Mouse (Mus musculus) embryonic fibroblast, embryonic 13.5 days (primary cell): ENCODE data around the gene Grm6. TPM values are rescaled to one million over a fixed set of nuclear protein-coding genes. Genes with fewer than 3 reads are reported as not detected.

Source experiments
- H3K27ac ChIP-seq: 2 replicates; pipeline ENCODE4 v1.5.1; 2012; ENCODE audit warnings: low read length, control low read depth, inconsistent platforms; ENCODE audit not compliant: insufficient read depth
- H3K4me1 ChIP-seq: 2 replicates; pipeline ENCODE4 v1.6.1; 2011; ENCODE audit warnings: low read length; ENCODE audit not compliant: control insufficient read depth, insufficient read depth
- H3K4me3 ChIP-seq: 2 replicates; pipeline ENCODE4 v1.5.1; 2011; ENCODE audit warnings: mild to moderate bottlenecking, control low read depth, low read length; ENCODE audit not compliant: insufficient read depth
- CTCF ChIP-seq: IDR thresholded peaks from 2 replicates; pipeline ENCODE4 v1.5.1; 2011; ENCODE audit warnings: mild to moderate bottlenecking, control low read depth, low read length, moderate library complexity, borderline replicate concordance; ENCODE audit not compliant: insufficient read depth
- POLR2A ChIP-seq: IDR thresholded peaks from 2 replicates; pipeline ENCODE4 v1.6.1; 2011; ENCODE audit warnings: low read depth, mild to moderate bottlenecking, control low read depth, low read length, moderate library complexity
- polyA plus RNA-seq: library from polyadenylated mRNA; stranded (reverse); fragments of >200 nt; gene quantifications from 2 replicates; pipeline ENCODE4 v1.2.4, GENCODE M21; 2011; ENCODE audit warnings: low read depth; ENCODE audit not compliant: missing spikeins, insufficient read length

The Grm6 gene
- polyA plus RNA-seq: not detected in 2 replicates

DNA sequence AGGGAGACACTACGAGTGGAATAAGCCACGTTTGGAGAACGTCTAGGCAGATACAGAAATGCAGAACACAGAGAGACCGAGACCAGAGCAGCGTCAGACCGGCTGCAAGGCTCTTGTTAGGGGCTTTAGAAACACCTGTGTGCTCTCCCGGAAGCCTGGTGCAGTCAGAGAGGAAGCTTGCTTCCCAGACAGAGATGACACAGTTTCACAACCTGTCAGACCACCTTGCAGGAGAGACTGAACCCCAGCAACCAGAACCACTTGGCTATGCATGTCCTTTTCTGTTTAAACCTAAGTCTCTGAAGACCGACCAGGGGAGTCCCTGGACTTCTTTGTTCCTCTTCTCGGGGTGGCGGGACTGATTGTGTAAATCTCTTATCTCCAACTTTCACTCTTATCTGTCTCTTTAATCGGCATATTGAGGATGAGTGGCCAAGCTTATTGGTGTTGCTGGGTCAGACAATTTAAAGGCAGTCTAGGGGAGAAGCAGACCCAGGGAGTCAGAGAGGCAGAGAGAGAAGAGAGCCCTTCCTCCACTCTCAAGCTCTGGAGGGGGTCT is at the start of gene Grm6:
TSS of gene Grm6 (plus strand) at position 509 of the 559 bp plus-strand sequence.
- Histone ChIP-seq H3K4me3 (no peak within 1 kb of the TSS; the same call in 1 of the 2 replicates), H3K4me1 (no peaks in the 10 kb centered on the region), H3K27ac (no peak within 1 kb of the TSS)
- TF ChIP-seq POLR2A (no peak), CTCF (no peak)

DNA sequence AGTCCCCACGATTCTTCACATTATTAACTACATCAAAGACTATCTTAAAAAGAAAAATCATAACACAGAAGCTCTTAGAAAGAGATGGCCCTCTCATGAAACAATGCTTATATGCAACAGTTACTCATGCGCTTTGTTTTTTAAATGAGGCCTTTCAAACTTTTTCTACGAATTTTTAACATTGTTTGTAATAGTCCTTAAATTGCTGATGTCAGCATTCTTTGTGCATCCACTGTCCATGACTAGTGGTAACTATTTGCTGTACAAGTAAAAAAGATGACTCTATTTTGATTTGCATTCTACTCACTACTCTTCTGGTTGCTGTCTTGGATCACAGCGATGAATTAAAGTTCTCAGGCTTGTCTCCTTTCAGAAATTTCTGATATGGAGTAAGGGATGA is 36.3 kb upstream of the Grm6 start:
- no peak for TF ChIP-seq CTCF
- TF ChIP-seq POLR2A: no peak
- Histone ChIP-seq H3K4me1 (no peaks in the 10 kb centered on the region), H3K4me3 (no peak overlapping the region), H3K27ac (no peak overlapping the region)

DNA sequence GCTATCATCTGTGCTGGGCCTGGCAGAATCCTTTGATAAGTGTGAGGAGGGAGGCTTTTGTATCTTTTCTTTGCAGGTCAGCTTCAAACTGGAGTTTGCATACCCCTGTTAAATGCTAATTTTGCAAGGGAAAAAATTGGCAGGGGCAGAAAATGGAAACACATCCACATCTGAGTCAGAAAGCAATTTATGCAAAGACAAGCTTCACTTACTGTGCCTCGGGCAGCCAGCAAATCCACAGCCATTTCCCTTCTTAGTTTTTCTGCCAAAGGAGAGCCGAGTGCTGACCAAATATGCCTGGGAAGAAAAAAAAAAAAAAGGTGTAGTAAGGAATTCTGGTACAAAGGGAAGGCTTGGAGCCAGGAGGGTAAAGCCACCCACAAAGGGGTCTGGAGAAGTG is 24.3 kb upstream of the Grm6 start:
- Histone ChIP-seq H3K27ac (peak overlapping the region; percentile 57), H3K4me3 (peak overlapping the region; percentile 78), H3K4me1 (peaks cover 4% of the 10 kb centered on the region; the same call in 1 of the 2 replicates)
- TF ChIP-seq POLR2A: no peak
- no peak for TF ChIP-seq CTCF

- TF ChIP-seq POLR2A: peak; percentile 92
- TF ChIP-seq CTCF: no peak
- Histone ChIP-seq H3K27ac (peak within 1 kb of the TSS; percentile 57), H3K4me3 (peak within 1 kb of the TSS; percentile 78), H3K4me1 (peaks cover 4% of the 10 kb centered on the region; the same call in 1 of the 2 replicates)
Observed at GRCm38 (mm10) chr11:50827010-50827953, 23.2 kb upstream of the Grm6 start, which contains the start of gene Zfp354c. Gene Zfp354c (minus strand): TSS chr11:50827724.

DNA sequence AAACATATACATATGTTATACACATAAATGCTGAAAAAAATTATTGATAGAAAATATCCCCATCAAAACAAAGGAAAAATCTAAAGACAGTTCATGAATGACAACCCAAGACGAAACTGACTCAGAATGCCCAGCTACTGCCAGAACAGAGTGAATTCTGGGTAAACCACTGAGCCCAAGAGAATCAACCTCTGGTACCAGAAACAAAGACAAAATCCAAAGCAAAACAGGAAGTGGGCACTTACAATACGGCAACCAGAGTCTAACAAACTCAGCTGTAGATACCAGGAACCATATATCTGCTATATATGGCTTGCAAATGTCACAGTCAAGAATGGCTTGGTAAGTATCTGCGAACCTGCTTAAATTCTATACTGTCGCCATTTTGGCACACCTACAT is 14.8 kb upstream of the Grm6 start:
- H3K27ac ChIP-seq: no peak overlapping the region
- TF ChIP-seq CTCF (no peak), POLR2A (no peak)
- H3K4me3 ChIP-seq: no peak overlapping the region
- H3K4me1 ChIP-seq: no peaks in the 10 kb centered on the region

DNA sequence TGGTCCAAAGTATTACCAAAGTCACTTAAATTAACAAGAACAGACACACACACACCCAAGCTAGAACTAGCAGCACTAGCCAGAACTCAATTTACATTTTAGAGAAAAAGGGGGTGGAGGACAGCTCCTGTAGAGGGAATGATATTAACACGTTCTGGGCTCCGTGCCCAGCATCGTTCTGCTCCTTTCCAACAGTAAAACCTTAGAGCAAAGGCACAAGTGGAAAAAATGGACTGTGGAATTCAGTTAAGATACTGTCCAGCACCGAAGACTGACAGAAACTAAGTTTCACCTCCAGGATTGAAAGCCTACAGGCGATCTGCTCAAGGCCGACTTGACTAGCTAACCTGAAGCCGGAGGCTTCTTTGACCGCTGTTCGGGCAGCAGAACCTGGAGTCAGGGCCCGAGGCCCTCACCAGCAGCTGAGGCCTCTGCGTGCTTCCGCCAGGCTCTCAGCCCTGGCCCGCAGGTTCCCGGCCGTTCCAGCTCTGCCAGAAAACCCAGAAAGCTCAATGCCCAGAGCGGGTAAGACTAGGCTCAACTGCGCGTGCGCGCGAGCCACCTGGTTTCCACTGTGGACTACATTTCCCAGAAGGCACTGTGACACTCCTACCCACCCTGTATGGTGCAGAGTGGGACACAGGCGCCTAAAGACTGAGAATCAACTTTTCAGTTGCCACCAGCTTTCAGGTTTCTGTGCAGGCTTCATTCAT is 9.3 kb upstream of the Grm6 start, which contains the start of gene Zfp879:
TSS of gene Zfp879 (minus strand) at position 530 of the 713 bp plus-strand sequence.
- TF ChIP-seq CTCF (no peak), POLR2A (peak; percentile 62)
- no peak within 1 kb of the TSS for H3K27ac ChIP-seq
- H3K4me1 ChIP-seq: no peaks in the 10 kb centered on the region
- H3K4me3 ChIP-seq: peak within 1 kb of the TSS; percentile 15

GRCm38 (mm10) chr11:50845951-50846350 is 4.5 kb upstream of the Grm6 start:
- TF ChIP-seq CTCF: no peak
- no peak for TF ChIP-seq POLR2A
- Histone ChIP-seq H3K27ac (no peak overlapping the region), H3K4me3 (no peak overlapping the region), H3K4me1 (no peaks in the 10 kb centered on the region)

- no peak overlapping the region for H3K4me3 ChIP-seq
- TF ChIP-seq POLR2A: no peak
- 0 out of 2 replicates have a peak, but pooled peaks have one; percentile 24 for TF ChIP-seq CTCF
- H3K27ac ChIP-seq: no peak overlapping the region
- H3K4me1 ChIP-seq: no peaks in the 10 kb centered on the region
Observed at GRCm38 (mm10) chr11:50847047-50847446, 3.4 kb upstream of the Grm6 start.

- no peak for TF ChIP-seq POLR2A
- TF ChIP-seq CTCF: no peak
- no peak overlapping the region for H3K27ac ChIP-seq
Observed at GRCm38 (mm10) chr11:50848520-50849137, 1.9 kb upstream of the Grm6 start.

DNA sequence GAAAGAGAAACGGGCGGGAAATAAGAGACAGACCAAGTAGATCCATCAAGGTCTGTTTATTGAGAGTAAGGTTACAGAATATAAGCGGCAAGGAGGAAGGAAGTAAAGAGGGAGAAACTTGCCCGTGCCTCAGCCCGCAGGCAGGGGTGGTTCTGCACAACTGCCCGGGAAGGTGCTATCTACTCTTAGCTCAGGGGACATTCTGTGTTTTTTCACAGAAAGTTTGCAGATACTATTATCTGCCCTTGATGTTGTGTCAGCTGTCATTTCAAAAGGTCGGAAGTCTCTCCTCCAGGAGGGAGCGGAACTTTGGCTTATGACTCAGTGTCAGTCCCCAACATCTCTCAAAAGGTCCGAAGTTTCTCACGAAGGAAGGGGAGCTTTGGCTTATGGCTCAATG is 1.2 kb upstream of the Grm6 start:
- no peak for TF ChIP-seq CTCF
- TF ChIP-seq POLR2A: no peak
- H3K27ac ChIP-seq: no peak overlapping the region
- H3K4me3 ChIP-seq: no peak overlapping the region
- H3K4me1 ChIP-seq: no peaks in the 10 kb centered on the region

More at GRCm38 (mm10) chr11:50848520-50849137, 1.9 kb upstream of the Grm6 start:
- H3K4me1 ChIP-seq: no peaks in the 10 kb centered on the region
- no peak overlapping the region for H3K4me3 ChIP-seq
